Mouse (Mus musculus) liver, embryonic 13.5 days (tissue): ENCODE measurements at regions not wholly inside any gene's neighbourhood (a gene's known extent, or its start where the extent isn't known, plus 50 kb on each side); places are given as distances from the start of the nearest gene placed in this dataset.

ENCODE experiments used
- ATAC-seq: fragments of 200-750 bp; cut with Nextera tagmentation; 2 replicates; pipeline ENCODE4 v1.8.0; 2017; ENCODE audit warnings: low read depth, mild to moderate bottlenecking, moderate number of reproducible peaks, moderate library complexity
- DNase-seq: peaks from one replicate; pipeline ENCODE4 v3.0.0; 2022
- H3K27ac ChIP-seq: fragments of 300-500 bp; sonication (generic); 2 replicates; pipeline ENCODE4 v1.5.1; 2015; ENCODE audit warnings: moderate library complexity, mild to moderate bottlenecking, inconsistent platforms
- H3K27me3 ChIP-seq: fragments of 300-500 bp; sonication (generic); 2 replicates; pipeline ENCODE4 v1.6.1; 2015; ENCODE audit warnings: mild to moderate bottlenecking, inconsistent platforms
- H3K36me3 ChIP-seq: fragments of 300-500 bp; sonication (generic); 2 replicates; pipeline ENCODE4 v1.6.1; 2015; ENCODE audit warnings: mild to moderate bottlenecking, inconsistent platforms
- H3K4me1 ChIP-seq: fragments of 300-500 bp; sonication (generic); replicated peaks from 2 replicates; pipeline ENCODE4 v1.6.1; 2015; ENCODE audit warnings: inconsistent platforms
- H3K4me2 ChIP-seq: fragments of 300-500 bp; sonication (generic); 2 replicates; pipeline ENCODE4 v1.6.1; 2015; ENCODE audit warnings: inconsistent platforms, mild to moderate bottlenecking, moderate library complexity
- H3K4me3 ChIP-seq: fragments of 300-500 bp; sonication (generic); replicated peaks from 2 replicates; pipeline ENCODE4 v1.5.1; 2015; ENCODE audit warnings: mild to moderate bottlenecking, inconsistent platforms
- H3K9ac ChIP-seq: fragments of 300-500 bp; sonication (generic); 2 replicates; pipeline ENCODE4 v1.6.1; 2015; ENCODE audit warnings: mild to moderate bottlenecking, inconsistent platforms
- H3K9me3 ChIP-seq: fragments of 300-500 bp; sonication (generic); replicated peaks from 2 replicates; pipeline ENCODE4 v1.6.1; 2016; ENCODE audit warnings: inconsistent platforms
- WGBS: fragments of 180-500 bp; shearing (Covaris S2); methylation state at CpG from one replicate; pipeline ENCODE4 v1.1.7; 2015; ENCODE audit not compliant: insufficient replicate concordance; 5-methylcytosine and 5-hydroxymethylcytosine counted together

- no peaks in the 10 kb centered on the region; the same call in 1 of the 2 replicates for H3K4me1 ChIP-seq
- H3K9ac ChIP-seq = no peak overlapping the region
- H3K4me3 ChIP-seq = no peak overlapping the region
- WGBS = 55% methylated on average over 8 of the region's 8 CpGs
- no peak overlapping the region for H3K27ac ChIP-seq
- DNase-seq (no peak), ATAC-seq (no peak)
- no peaks in the 10 kb centered on the region for H3K9me3 ChIP-seq
- no peaks in the 10 kb centered on the region for H3K36me3 ChIP-seq
- no peaks in the 10 kb centered on the region for H3K27me3 ChIP-seq
- H3K4me2 ChIP-seq = no peak overlapping the region
Measured at GRCm38 (mm10) chr8:115525149-115525548, 182.4 kb downstream of the Maf start.

GRCm38 (mm10) chr8:115524713-115525112 is 182.9 kb downstream of the Maf start:
- no peak for ATAC-seq
- no peaks in the 10 kb centered on the region for H3K27me3 ChIP-seq
- no peak for DNase-seq
- no peak overlapping the region for H3K9ac ChIP-seq
- H3K36me3 ChIP-seq = no peaks in the 10 kb centered on the region
- H3K4me1 ChIP-seq = no peaks in the 10 kb centered on the region; the same call in 1 of the 2 replicates
- WGBS = 66% methylated on average over 8 of the region's 8 CpGs
- no peak overlapping the region for H3K4me3 ChIP-seq
- no peak overlapping the region for H3K4me2 ChIP-seq
- no peaks in the 10 kb centered on the region for H3K9me3 ChIP-seq
- no peak overlapping the region for H3K27ac ChIP-seq

DNA sequence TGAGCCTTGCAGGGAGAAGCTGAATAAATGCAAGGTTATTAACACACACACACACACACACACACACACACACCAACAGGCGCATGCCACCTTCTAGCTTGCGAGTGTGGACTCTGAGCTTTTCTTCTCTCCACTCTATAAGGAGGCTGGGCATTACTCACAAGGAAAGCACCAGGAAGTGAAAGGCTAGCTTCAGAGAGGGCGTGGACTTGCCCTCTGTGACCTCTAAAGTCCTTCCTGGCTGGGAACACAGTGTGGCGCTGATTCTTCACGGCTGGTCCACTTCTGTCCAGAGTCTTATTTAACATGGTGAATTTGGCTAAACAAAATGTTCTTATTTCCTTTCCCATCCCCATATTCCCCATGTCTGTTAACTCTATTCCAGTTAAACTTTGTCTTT is 185.1 kb downstream of the Maf start:
- Histone ChIP-seq H3K27me3 (no peaks in the 10 kb centered on the region), H3K27ac (no peak overlapping the region), H3K4me3 (no peak overlapping the region), H3K4me1 (no peaks in the 10 kb centered on the region), H3K36me3 (no peaks in the 10 kb centered on the region), H3K9ac (no peak overlapping the region), H3K4me2 (no peak overlapping the region), H3K9me3 (no peaks in the 10 kb centered on the region)
- DNase-seq (no peak), ATAC-seq (no peak)
- 65% methylated on average over 5 of the region's 5 CpGs for WGBS

DNA sequence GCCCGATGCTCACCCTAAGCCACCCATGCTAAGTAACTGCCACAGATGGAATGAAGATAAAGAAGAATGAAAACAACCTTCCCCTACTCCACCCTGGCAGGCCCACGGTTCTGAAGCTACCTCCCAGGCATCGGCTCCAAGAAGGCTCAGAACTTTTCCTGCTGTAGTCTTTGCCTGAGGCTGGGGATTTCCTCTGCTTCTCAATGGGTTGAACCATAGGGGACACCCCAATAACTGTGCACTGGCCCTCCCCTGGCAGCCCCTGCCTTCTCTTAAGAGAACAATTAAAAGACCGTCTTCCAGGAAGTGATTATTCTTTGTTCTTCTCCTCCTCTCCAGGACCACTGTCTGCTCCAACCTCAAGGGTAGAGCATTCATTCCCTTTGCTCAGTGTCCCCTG is 191.9 kb downstream of the Maf start:
- H3K4me1 ChIP-seq = no peaks in the 10 kb centered on the region
- DNase-seq = no peak
- H3K27me3 ChIP-seq = no peaks in the 10 kb centered on the region
- no peak overlapping the region for H3K4me3 ChIP-seq
- 34% methylated on average over 4 of the region's 4 CpGs for WGBS
- ATAC-seq = no peak
- no peaks in the 10 kb centered on the region for H3K36me3 ChIP-seq
- H3K9ac ChIP-seq = no peak overlapping the region
- no peak overlapping the region for H3K4me2 ChIP-seq
- no peaks in the 10 kb centered on the region for H3K9me3 ChIP-seq
- no peak overlapping the region for H3K27ac ChIP-seq

DNA sequence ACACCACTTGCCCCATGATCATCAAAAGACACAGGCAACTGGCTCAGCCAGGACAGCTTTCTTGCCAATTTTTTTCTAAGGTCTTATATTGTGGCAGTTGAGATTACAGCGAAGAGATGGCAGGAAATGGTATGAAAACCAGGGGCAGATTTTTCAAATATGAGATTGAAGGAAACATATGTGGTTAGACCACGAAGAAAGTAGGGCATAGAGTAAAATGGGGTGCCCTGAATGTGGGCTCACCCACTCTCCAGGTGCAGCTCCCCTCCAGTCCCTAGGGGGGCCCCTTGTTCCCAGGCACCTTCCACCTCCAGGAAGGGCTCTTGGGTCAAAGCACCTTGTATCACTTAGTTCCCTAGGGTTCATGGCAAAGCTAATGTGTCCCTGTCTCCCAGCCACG is 193.1 kb downstream of the Maf start:
- DNase-seq (no peak), ATAC-seq (no peak)
- no peak overlapping the region for H3K4me3 ChIP-seq
- no peak overlapping the region for H3K27ac ChIP-seq
- WGBS = 33% methylated on average over 3 of the region's 3 CpGs
- no peaks in the 10 kb centered on the region for H3K9me3 ChIP-seq
- no peak overlapping the region for H3K9ac ChIP-seq
- no peak overlapping the region for H3K4me2 ChIP-seq
- no peaks in the 10 kb centered on the region for H3K4me1 ChIP-seq
- H3K27me3 ChIP-seq = no peaks in the 10 kb centered on the region
- no peaks in the 10 kb centered on the region for H3K36me3 ChIP-seq

- 0 out of 2 replicates have a peak, but pooled peaks cover 2% of the 10 kb centered on the region for H3K4me1 ChIP-seq
- H3K9ac ChIP-seq = no peak overlapping the region
- no peak overlapping the region for H3K27ac ChIP-seq
- no peak for DNase-seq
- H3K4me3 ChIP-seq = no peak overlapping the region
- H3K27me3 ChIP-seq = no peaks in the 10 kb centered on the region
- H3K9me3 ChIP-seq = no peaks in the 10 kb centered on the region
- H3K36me3 ChIP-seq = no peaks in the 10 kb centered on the region
- WGBS = 56% methylated on average over 4 of the region's 4 CpGs
- H3K4me2 ChIP-seq = no peak overlapping the region
- ATAC-seq = no peak
Measured at GRCm38 (mm10) chr8:115507180-115507579, 200.4 kb downstream of the Maf start.

GRCm38 (mm10) chr8:115506741-115507140 is 200.9 kb downstream of the Maf start:
- Histone ChIP-seq H3K36me3 (no peaks in the 10 kb centered on the region), H3K27ac (no peak overlapping the region), H3K4me3 (no peak overlapping the region), H3K9me3 (no peaks in the 10 kb centered on the region), H3K9ac (no peak overlapping the region), H3K4me1 (0 out of 2 replicates have a peak, but pooled peaks cover 2% of the 10 kb centered on the region), H3K4me2 (no peak overlapping the region), H3K27me3 (no peaks in the 10 kb centered on the region)
- 15% methylated on average over 10 of the region's 10 CpGs for WGBS
- ATAC-seq (peak; percentile 65), DNase-seq (no peak)

DNA sequence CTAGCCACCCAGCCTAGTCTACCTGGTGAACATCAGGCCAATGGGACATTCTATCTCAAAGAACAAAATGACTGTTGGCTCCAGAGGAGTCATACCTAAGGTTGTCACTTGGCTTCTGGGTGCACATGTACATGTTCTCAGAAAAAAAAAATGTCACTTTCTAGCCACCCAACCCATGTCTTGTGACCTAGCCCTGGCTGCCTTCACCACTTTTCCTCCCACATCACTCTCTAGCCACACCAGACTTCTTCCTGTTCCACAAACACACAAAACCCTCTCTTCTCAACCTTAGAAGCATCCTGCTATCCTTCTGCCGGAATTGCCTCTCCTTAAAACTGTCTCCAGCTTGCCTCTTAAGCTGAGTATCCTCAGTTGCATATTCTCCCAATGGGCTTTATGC is 211.6 kb downstream of the Maf start:
- Histone ChIP-seq H3K27me3 (no peaks in the 10 kb centered on the region), H3K9me3 (no peaks in the 10 kb centered on the region), H3K9ac (no peak overlapping the region), H3K36me3 (no peaks in the 10 kb centered on the region), H3K4me3 (no peak overlapping the region), H3K4me2 (no peak overlapping the region), H3K4me1 (no peaks in the 10 kb centered on the region), H3K27ac (no peak overlapping the region)
- DNase-seq (no peak), ATAC-seq (no peak)
- WGBS = 39% methylated on average over 1 of the region's 1 CpGs

DNA sequence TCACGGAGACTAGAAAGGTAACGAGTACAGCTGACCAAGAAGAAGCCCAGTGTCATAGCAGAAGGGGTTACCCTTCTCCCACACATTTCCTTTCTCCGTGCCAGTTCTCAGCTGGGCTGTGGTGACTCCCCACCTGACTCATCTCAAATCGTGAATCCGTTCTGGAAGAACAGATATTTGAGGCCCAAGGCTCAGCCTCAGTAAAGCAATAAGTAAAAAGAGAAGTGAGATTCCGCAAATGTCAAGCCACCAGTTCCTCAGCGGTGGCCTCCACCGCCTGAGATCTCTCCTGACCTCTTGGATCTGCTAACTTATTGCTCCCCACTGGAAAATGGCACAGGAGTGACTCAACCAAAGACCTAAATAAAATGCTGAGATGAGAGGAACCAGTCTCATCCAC is 213.2 kb downstream of the Maf start:
- Histone ChIP-seq H3K9ac (no peak overlapping the region), H3K27ac (no peak overlapping the region), H3K4me3 (no peak overlapping the region), H3K27me3 (no peaks in the 10 kb centered on the region), H3K9me3 (no peaks in the 10 kb centered on the region), H3K36me3 (no peaks in the 10 kb centered on the region), H3K4me2 (no peak overlapping the region), H3K4me1 (no peaks in the 10 kb centered on the region)
- ATAC-seq = no peak
- DNase-seq = no peak
- 69% methylated on average over 8 of the region's 8 CpGs for WGBS

- DNase-seq (no peak), ATAC-seq (no peak)
- no peak overlapping the region for H3K4me3 ChIP-seq
- no peak overlapping the region for H3K4me2 ChIP-seq
- H3K4me1 ChIP-seq = no peaks in the 10 kb centered on the region
- H3K27me3 ChIP-seq = no peaks in the 10 kb centered on the region
- H3K9ac ChIP-seq = no peak overlapping the region
- H3K36me3 ChIP-seq = no peaks in the 10 kb centered on the region
- 19% methylated on average over 3 of the region's 3 CpGs for WGBS
- no peaks in the 10 kb centered on the region for H3K9me3 ChIP-seq
- no peak overlapping the region for H3K27ac ChIP-seq
Measured at GRCm38 (mm10) chr8:115486904-115487303, 220.7 kb downstream of the Maf start.

DNA sequence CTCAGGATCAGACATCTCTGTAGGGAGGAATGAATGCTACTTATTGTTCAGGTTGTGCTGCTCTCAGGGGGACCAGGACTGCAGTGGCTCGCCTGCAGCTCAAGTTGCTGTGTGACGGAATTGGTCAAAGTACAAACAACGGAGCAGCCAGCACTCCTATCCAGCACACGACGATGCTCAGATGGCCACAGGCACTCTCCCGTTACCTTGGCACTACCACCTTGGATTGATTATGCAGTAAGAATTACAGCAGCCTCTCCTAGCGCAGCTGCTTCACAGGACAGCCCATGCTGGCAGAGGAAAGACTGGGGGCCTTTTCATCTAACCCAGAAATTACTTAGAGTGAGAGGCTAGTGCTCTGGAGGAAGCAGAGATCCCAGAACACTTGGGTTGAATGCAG is 226.5 kb downstream of the Maf start:
- DNase-seq (no peak), ATAC-seq (no peak)
- no peaks in the 10 kb centered on the region for H3K27me3 ChIP-seq
- no peak overlapping the region for H3K9ac ChIP-seq
- H3K4me3 ChIP-seq = no peak overlapping the region
- H3K36me3 ChIP-seq = no peaks in the 10 kb centered on the region
- no peak overlapping the region for H3K27ac ChIP-seq
- WGBS = 58% methylated on average over 7 of the region's 7 CpGs
- no peaks in the 10 kb centered on the region for H3K9me3 ChIP-seq
- no peaks in the 10 kb centered on the region for H3K4me1 ChIP-seq
- no peak overlapping the region for H3K4me2 ChIP-seq

- 64% methylated on average over 11 of the region's 11 CpGs for WGBS
- H3K36me3 ChIP-seq = no peaks in the 10 kb centered on the region
- H3K27ac ChIP-seq = no peak overlapping the region
- H3K4me2 ChIP-seq = no peak overlapping the region
- H3K4me3 ChIP-seq = no peak overlapping the region
- no peaks in the 10 kb centered on the region for H3K4me1 ChIP-seq
- ATAC-seq (no peak), DNase-seq (no peak)
- 0 out of 2 replicates have a peak, but pooled peaks cover 5% of the 10 kb centered on the region for H3K27me3 ChIP-seq
- H3K9me3 ChIP-seq = no peaks in the 10 kb centered on the region
- H3K9ac ChIP-seq = no peak overlapping the region
Measured at GRCm38 (mm10) chr8:115478406-115479060, 229.1 kb downstream of the Maf start.
